Mouse (Mus musculus) limb, embryonic 11.5 days (tissue): ENCODE measurements around the gene Pnp2. TPM values are rescaled to one million over a fixed set of nuclear protein-coding genes. Genes with fewer than 3 reads are reported as not detected.
"Not testable (repeated sequence)": the region's sequence is repeated elsewhere in the genome, so short reads cannot be mapped to it uniquely, and the experiment has no call there.

Source experiments
- ATAC-seq: fragments of 200-750 bp; cut with Nextera tagmentation; 2 replicates; pipeline ENCODE4 v1.8.0; 2017; ENCODE audit warnings: low read depth; ENCODE audit not compliant: insufficient number of reproducible peaks, low FRiP score, low TSS enrichment
- DNase-seq: peaks from one replicate; pipeline ENCODE4 v3.0.0-alpha.2; 2015; ENCODE audit warnings: low spot score
- H3K27ac ChIP-seq: fragments of 300-500 bp; sonication (generic); replicated peaks from 2 replicates; pipeline ENCODE4 v1.5.1; 2014; ENCODE audit warnings: low read depth, mild to moderate bottlenecking, low read length
- H3K27me3 ChIP-seq: fragments of 300-500 bp; sonication (generic); 2 replicates; pipeline ENCODE4 v1.6.1; 2014; ENCODE audit warnings: mild to moderate bottlenecking, low read length, mixed read lengths; ENCODE audit not compliant: control insufficient read depth, insufficient read depth
- H3K36me3 ChIP-seq: fragments of 300-500 bp; sonication (generic); 2 replicates; pipeline ENCODE4 v1.6.1; 2014; ENCODE audit warnings: mild to moderate bottlenecking, low read length, moderate library complexity, mixed read lengths; ENCODE audit not compliant: control insufficient read depth, insufficient read depth
- H3K4me1 ChIP-seq: fragments of 300-500 bp; sonication (generic); 2 replicates; pipeline ENCODE4 v1.6.1; 2014; ENCODE audit warnings: low read length, mixed read lengths; ENCODE audit not compliant: control insufficient read depth, insufficient read depth
- H3K4me2 ChIP-seq: fragments of 300-500 bp; sonication (generic); 2 replicates; pipeline ENCODE4 v1.6.1; 2014; ENCODE audit warnings: low read depth, mild to moderate bottlenecking, moderate library complexity; ENCODE audit not compliant: severe bottlenecking
- H3K4me3 ChIP-seq: fragments of 300-500 bp; sonication (generic); 2 replicates; pipeline ENCODE4 v1.5.1; 2014; ENCODE audit warnings: low read depth, low read length
- H3K9ac ChIP-seq: fragments of 300-500 bp; sonication (generic); 2 replicates; pipeline ENCODE4 v1.6.1; 2014; ENCODE audit warnings: mild to moderate bottlenecking, low read length
- H3K9me3 ChIP-seq: fragments of 300-500 bp; sonication (generic); 2 replicates; pipeline ENCODE4 v1.6.1; 2016; ENCODE audit warnings: low read length; ENCODE audit not compliant: control insufficient read depth
- WGBS: fragments of 180-500 bp; shearing (Covaris S2); extraction: QIAGEN DNeasy Blood & Tissue Kit; methylation state at CpG from one replicate; pipeline ENCODE4 v1.1.7; 2014; 5-methylcytosine and 5-hydroxymethylcytosine counted together
- polyA plus RNA-seq: library from polyadenylated mRNA; unstranded; fragments of >200 nt; fragmentation: Nextera tagmentation; extraction: Ambion mirVana; gene quantifications from 2 replicates; pipeline ENCODE4 v1.2.1, GENCODE M21; 2014

The Pnp2 gene
- polyA plus RNA-seq, 1 experiment from 2014 or later: 0.84 TPM

- Histone ChIP-seq H3K9ac (no peak overlapping the region), H3K4me3 (no peak overlapping the region), H3K27me3 (no peaks in the 10 kb centered on the region), H3K27ac (no peak overlapping the region), H3K36me3 (no peaks in the 10 kb centered on the region), H3K4me1 (no peaks in the 10 kb centered on the region), H3K4me2 (no peak overlapping the region), H3K9me3 (no peaks in the 10 kb centered on the region)
- ATAC-seq: no peak
- WGBS: 86% methylated on average over 5 of the region's 5 CpGs
- DNase-seq: no peak
Measured at GRCm38 (mm10) chr14:50968216-50968980, 12.6 kb downstream of the Pnp2 start.

GRCm38 (mm10) chr14:50969041-50969440 lies 13.2 kb downstream of the Pnp2 start:
- no peak overlapping the region for H3K4me3 ChIP-seq
- H3K36me3 ChIP-seq: no peaks in the 10 kb centered on the region
- H3K27ac ChIP-seq: no peak overlapping the region
- DNase-seq (no peak), ATAC-seq (no peak)
- H3K4me1 ChIP-seq: no peaks in the 10 kb centered on the region
- H3K27me3 ChIP-seq: no peaks in the 10 kb centered on the region
- no peak overlapping the region for H3K4me2 ChIP-seq
- H3K9ac ChIP-seq: no peak overlapping the region
- H3K9me3 ChIP-seq: no peaks in the 10 kb centered on the region
- 48% methylated on average over 1 of the region's 1 CpGs for WGBS

GRCm38 (mm10) chr14:50969558-50970544 lies 14.1 kb downstream of the Pnp2 start:
- Histone ChIP-seq H3K4me1 (no peaks in the 10 kb centered on the region), H3K27me3 (no peaks in the 10 kb centered on the region), H3K9me3 (no peaks in the 10 kb centered on the region), H3K4me2 (no peak overlapping the region), H3K9ac (no peak overlapping the region), H3K4me3 (no peak overlapping the region), H3K27ac (no peak overlapping the region), H3K36me3 (no peaks in the 10 kb centered on the region)
- 53% methylated on average over 12 of the region's 12 CpGs for WGBS
- no peak for DNase-seq
- no peak for ATAC-seq

DNA sequence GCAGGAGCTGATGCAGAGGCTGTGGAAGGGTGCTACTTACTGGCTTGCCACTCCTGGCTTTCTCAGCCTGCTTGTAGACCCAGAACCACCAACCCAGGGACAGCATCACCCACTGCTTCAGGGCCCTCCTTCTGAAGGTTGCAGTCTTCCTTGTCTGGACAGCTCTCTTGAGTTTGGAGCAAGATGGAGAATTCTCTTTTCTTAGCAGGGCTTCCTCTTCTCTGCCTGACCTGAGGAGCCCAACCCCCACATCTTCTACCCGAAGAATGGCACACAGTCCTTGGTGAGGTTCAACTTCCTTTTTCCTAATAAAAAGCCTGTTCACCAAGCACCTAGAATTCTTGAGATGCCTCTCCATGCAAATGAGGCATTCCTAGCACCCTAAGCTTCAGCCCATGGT lies 15.0 kb downstream of the Pnp2 start:
- Histone ChIP-seq H3K27ac (no peak overlapping the region), H3K4me2 (no peak overlapping the region)

GRCm38 (mm10) chr14:50973054-50973453 lies 17.3 kb downstream of the Pnp2 start:
- not testable (repeated sequence) for H3K9me3 ChIP-seq, H3K4me3 ChIP-seq, H3K36me3 ChIP-seq, DNase-seq, H3K27me3 ChIP-seq, ATAC-seq, H3K9ac ChIP-seq, H3K27ac ChIP-seq, H3K4me1 ChIP-seq, H3K4me2 ChIP-seq
- WGBS: 93% methylated on average over 4 of the region's 5 CpGs

More for the DNA sequence above, 15.0 kb downstream of the Pnp2 start:
- H3K9ac ChIP-seq: no peak overlapping the region
- H3K4me3 ChIP-seq: no peak overlapping the region
- H3K4me1 ChIP-seq: no peaks in the 10 kb centered on the region
- ATAC-seq (no peak), DNase-seq (no peak)
- no peaks in the 10 kb centered on the region for H3K36me3 ChIP-seq
- no peaks in the 10 kb centered on the region for H3K27me3 ChIP-seq
- no peaks in the 10 kb centered on the region for H3K9me3 ChIP-seq
- 82% methylated on average over 1 of the region's 1 CpGs for WGBS

GRCm38 (mm10) chr14:50973700-50974099 lies 17.9 kb downstream of the Pnp2 start:
- H3K27me3 ChIP-seq: no peaks in the 10 kb centered on the region
- no peak overlapping the region for H3K27ac ChIP-seq
- WGBS: 39% methylated on average over 4 of the region's 4 CpGs
- no peak overlapping the region for H3K9ac ChIP-seq
- no peaks in the 10 kb centered on the region for H3K9me3 ChIP-seq
- no peaks in the 10 kb centered on the region for H3K4me1 ChIP-seq
- no peak overlapping the region for H3K4me3 ChIP-seq
- H3K4me2 ChIP-seq: no peak overlapping the region
- no peak for ATAC-seq
- no peaks in the 10 kb centered on the region for H3K36me3 ChIP-seq
- DNase-seq: no peak

GRCm38 (mm10) chr14:50975001-50975400 lies 19.2 kb downstream of the Pnp2 start:
- Histone ChIP-seq H3K27me3 (no peaks in the 10 kb centered on the region), H3K4me3 (no peak overlapping the region), H3K36me3 (no peaks in the 10 kb centered on the region), H3K4me2 (no peak overlapping the region), H3K9ac (no peak overlapping the region), H3K9me3 (no peaks in the 10 kb centered on the region), H3K27ac (no peak overlapping the region), H3K4me1 (no peaks in the 10 kb centered on the region)
- ATAC-seq (no peak), DNase-seq (no peak)
- WGBS: 52% methylated on average over 5 of the region's 5 CpGs

- Histone ChIP-seq H3K36me3 (no peaks in the 10 kb centered on the region), H3K9ac (no peak overlapping the region), H3K9me3 (no peaks in the 10 kb centered on the region), H3K27ac (no peak overlapping the region), H3K4me1 (no peaks in the 10 kb centered on the region), H3K27me3 (no peaks in the 10 kb centered on the region), H3K4me2 (no peak overlapping the region), H3K4me3 (no peak overlapping the region)
- DNase-seq: no peak
- WGBS: 49% methylated on average over 9 of the region's 9 CpGs
- ATAC-seq: no peak
Measured at GRCm38 (mm10) chr14:50976674-50977073, 20.9 kb downstream of the Pnp2 start.
